Mouse (Mus musculus): ENCODE measurements at regions not wholly inside any gene's neighbourhood (a gene's known extent, or its start where the extent isn't known, plus 50 kb on each side); places are given as distances from the start of the nearest gene placed in this dataset.

DNA sequence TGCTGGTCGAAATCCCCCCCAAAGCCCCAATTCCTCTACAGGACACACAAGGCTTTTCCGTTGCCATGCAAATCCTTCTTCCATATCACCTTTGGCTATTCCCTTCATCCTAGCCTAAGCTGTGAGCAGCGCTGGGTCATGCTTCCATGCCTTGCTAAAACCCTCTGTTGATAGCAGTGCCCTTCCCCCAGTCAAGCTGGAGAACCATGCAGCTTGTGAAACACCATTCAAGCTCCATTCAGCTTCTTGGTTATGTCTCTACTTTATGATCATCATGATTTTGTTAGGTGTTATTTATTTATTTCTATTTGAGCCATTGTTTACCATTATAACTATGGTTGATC is 105.7 kb downstream of the Lrig3 start:
- no peak for TF ChIP-seq SIN3A (IDR thresholded peaks at IDR 0.05; ENCODE audit: low read length)
- no peak for TF ChIP-seq CTCF (IDR thresholded peaks at IDR 0.05 in 2 of 3, conservative IDR thresholded peaks at IDR 0.05 in 1 of 3; ENCODE audit: control insufficient read depth in 1 of 3, insufficient read depth in 1 of 3, low read depth in 2 of 3, low read length in 3 of 3, poor library complexity in 1 of 3, severe bottlenecking in 1 of 3)
